Mouse (Mus musculus): Measurements from ENCODE around the gene Hmgn3. TPM values are rescaled to one million over a fixed set of nuclear protein-coding genes. Genes with fewer than 3 reads are reported as not detected.
"Not testable (repeated sequence)": the region's sequence is repeated elsewhere in the genome, so short reads cannot be mapped to it uniquely, and the experiment has no call there.

Gene Hmgn3
- 186 and 213 TPM in 2 replicates for polyA plus RNA-seq (2015; fragmentation: Nextera tagmentation; extraction: Ambion mirVana)

GRCm38 (mm10) chr9:83146446-83147188 lies at the start of gene Hmgn3:
Gene Hmgn3 (minus strand): TSS chr9:83146685.
- peak; percentile 98 for ATAC-seq
- H3K27me3 ChIP-seq, result no peaks in the 10 kb centered on the region
- H3K36me3 ChIP-seq (ENCODE audit: poor library complexity, severe bottlenecking), result no peaks in the 10 kb centered on the region
- H3K9ac ChIP-seq, result peak within 1 kb of the TSS; percentile 80
- H3K4me1 ChIP-seq, result peaks cover 14% of the 10 kb centered on the region
- no peaks in the 10 kb centered on the region; the same call in 1 of the 2 replicates for H3K9me3 ChIP-seq (replicated peaks)
- H3K27ac ChIP-seq, result peak within 1 kb of the TSS; percentile 66
- H3K4me2 ChIP-seq, result peak within 1 kb of the TSS; percentile 95
- peak within 1 kb of the TSS; percentile 59 for H3K4me3 ChIP-seq
- WGBS, result 8% methylated on average over 28 of the region's 28 CpGs

GRCm38 (mm10) chr9:83195765-83196164 lies 49.3 kb upstream of the Hmgn3 start:
- H3K9ac ChIP-seq, result no peak overlapping the region
- 77% methylated on average over 10 of the region's 10 CpGs for WGBS
- no peak; the same call in 1 of the 2 replicates for ATAC-seq

GRCm38 (mm10) chr9:83195007-83195406 lies 48.5 kb upstream of the Hmgn3 start:
- WGBS, result 41% methylated on average over 6 of the region's 6 CpGs
- Histone ChIP-seq H3K27me3 (no peaks in the 10 kb centered on the region), H3K9ac (no peak overlapping the region), H3K4me1 (peaks cover 12% of the 10 kb centered on the region; the same call in 1 of the 2 replicates), H3K36me3 (ENCODE audit: poor library complexity, severe bottlenecking) (no peaks in the 10 kb centered on the region), H3K4me2 (no peak overlapping the region), H3K27ac (no peak overlapping the region), H3K9me3 (replicated peaks) (no peaks in the 10 kb centered on the region), H3K4me3 (no peak overlapping the region)
- ATAC-seq, result peak; percentile 63

More at GRCm38 (mm10) chr9:83195765-83196164, 49.3 kb upstream of the Hmgn3 start:
- no peak overlapping the region for H3K27ac ChIP-seq
- no peak overlapping the region for H3K4me3 ChIP-seq
- no peak overlapping the region for H3K4me2 ChIP-seq
- H3K36me3 ChIP-seq (ENCODE audit: poor library complexity, severe bottlenecking), result no peaks in the 10 kb centered on the region
- peaks cover 12% of the 10 kb centered on the region; the same call in 1 of the 2 replicates for H3K4me1 ChIP-seq
- H3K27me3 ChIP-seq, result no peaks in the 10 kb centered on the region
- no peaks in the 10 kb centered on the region for H3K9me3 ChIP-seq (replicated peaks)

- H3K4me2 ChIP-seq, result no peak overlapping the region
Observed at GRCm38 (mm10) chr9:83187752-83188151, 41.3 kb upstream of the Hmgn3 start.

GRCm38 (mm10) chr9:83145591-83146445 lies 667 bp downstream of the Hmgn3 start:
- Histone ChIP-seq H3K9ac (peak overlapping the region; percentile 80), H3K36me3 (ENCODE audit: poor library complexity, severe bottlenecking) (peaks cover 3% of the 10 kb centered on the region; the same call in 1 of the 2 replicates), H3K9me3 (replicated peaks) (no peaks in the 10 kb centered on the region; the same call in 1 of the 2 replicates), H3K4me1 (peaks cover 14% of the 10 kb centered on the region), H3K27me3 (no peaks in the 10 kb centered on the region), H3K27ac (peak overlapping the region; percentile 66), H3K4me2 (peak overlapping the region; percentile 95), H3K4me3 (peak overlapping the region; percentile 59)
- 3% methylated on average over 43 of the region's 53 CpGs for WGBS
- ATAC-seq, result peak; percentile 81

More at GRCm38 (mm10) chr9:83187752-83188151, 41.3 kb upstream of the Hmgn3 start:
- Histone ChIP-seq H3K27ac (no peak overlapping the region), H3K9me3 (replicated peaks) (no peaks in the 10 kb centered on the region), H3K36me3 (ENCODE audit: poor library complexity, severe bottlenecking) (no peaks in the 10 kb centered on the region), H3K4me3 (no peak overlapping the region), H3K27me3 (no peaks in the 10 kb centered on the region), H3K4me1 (no peaks in the 10 kb centered on the region), H3K9ac (no peak overlapping the region)
- WGBS, result 84% methylated on average over 2 of the region's 2 CpGs
- no peak for ATAC-seq

GRCm38 (mm10) chr9:83129831-83130230 lies 16.7 kb downstream of the Hmgn3 start:
- H3K9me3 ChIP-seq (replicated peaks), result no peaks in the 10 kb centered on the region
- no peaks in the 10 kb centered on the region for H3K27me3 ChIP-seq
- no peak for ATAC-seq
- no peak overlapping the region for H3K4me2 ChIP-seq
- peaks cover 15% of the 10 kb centered on the region for H3K4me1 ChIP-seq
- H3K4me3 ChIP-seq, result no peak overlapping the region
- H3K27ac ChIP-seq, result no peak overlapping the region
- H3K36me3 ChIP-seq (ENCODE audit: poor library complexity, severe bottlenecking), result no peaks in the 10 kb centered on the region
- no peak overlapping the region for H3K9ac ChIP-seq
- WGBS, result 96% methylated on average over 4 of the region's 4 CpGs

GRCm38 (mm10) chr9:83127840-83128239 lies 18.6 kb downstream of the Hmgn3 start:
- H3K4me3 ChIP-seq, result no peak overlapping the region
- no peaks in the 10 kb centered on the region for H3K9me3 ChIP-seq (replicated peaks)
- H3K27me3 ChIP-seq, result no peaks in the 10 kb centered on the region
- peaks cover 2% of the 10 kb centered on the region; the same call in 1 of the 2 replicates for H3K36me3 ChIP-seq (ENCODE audit: poor library complexity, severe bottlenecking)
- ATAC-seq, result no peak
- H3K27ac ChIP-seq, result no peak overlapping the region
- WGBS, result 62% methylated on average over 7 of the region's 7 CpGs
- no peak overlapping the region for H3K4me2 ChIP-seq
- H3K4me1 ChIP-seq, result peaks cover 15% of the 10 kb centered on the region
- no peak overlapping the region for H3K9ac ChIP-seq

- H3K4me3 ChIP-seq; H3K27me3 ChIP-seq; H3K4me2 ChIP-seq; ATAC-seq; H3K27ac ChIP-seq; H3K9ac ChIP-seq; H3K9me3 ChIP-seq (replicated peaks); H3K36me3 ChIP-seq (ENCODE audit: poor library complexity, severe bottlenecking): not testable (repeated sequence)
- WGBS, result 90% methylated on average over 6 of the region's 6 CpGs
- H3K4me1 ChIP-seq, result peaks cover 15% of the 10 kb centered on the region
Observed at GRCm38 (mm10) chr9:83126482-83126881, 20.0 kb downstream of the Hmgn3 start.

GRCm38 (mm10) chr9:83119211-83119610 lies 27.3 kb downstream of the Hmgn3 start:
- no peaks in the 10 kb centered on the region for H3K9me3 ChIP-seq (replicated peaks)
- 95% methylated on average over 2 of the region's 2 CpGs for WGBS
- no peaks in the 10 kb centered on the region for H3K4me1 ChIP-seq
- H3K4me2 ChIP-seq, result no peak overlapping the region
- peaks cover 9% of the 10 kb centered on the region; the same call in 1 of the 2 replicates for H3K36me3 ChIP-seq (ENCODE audit: poor library complexity, severe bottlenecking)
- no peak overlapping the region for H3K27ac ChIP-seq
- H3K9ac ChIP-seq, result no peak overlapping the region
- no peaks in the 10 kb centered on the region for H3K27me3 ChIP-seq
- no peak overlapping the region for H3K4me3 ChIP-seq
- no peak for ATAC-seq

- no peak overlapping the region for H3K9ac ChIP-seq
- WGBS, result 88% methylated on average over 7 of the region's 7 CpGs
- no peak overlapping the region for H3K27ac ChIP-seq
- H3K27me3 ChIP-seq, result no peaks in the 10 kb centered on the region
- no peaks in the 10 kb centered on the region for H3K9me3 ChIP-seq (replicated peaks)
- no peak for ATAC-seq
- H3K36me3 ChIP-seq (ENCODE audit: poor library complexity, severe bottlenecking), result peaks cover 5% of the 10 kb centered on the region; the same call in 1 of the 2 replicates
- H3K4me3 ChIP-seq, result no peak overlapping the region
- 0 out of 2 replicates have a peak, but pooled peaks cover 2% of the 10 kb centered on the region for H3K4me1 ChIP-seq
- H3K4me2 ChIP-seq, result no peak overlapping the region
Observed at GRCm38 (mm10) chr9:83117486-83117885, 29.0 kb downstream of the Hmgn3 start.

GRCm38 (mm10) chr9:83116774-83117474 lies 29.6 kb downstream of the Hmgn3 start:
- ATAC-seq, result no peak
- WGBS, result 97% methylated on average over 15 of the region's 15 CpGs
- no peaks in the 10 kb centered on the region for H3K9me3 ChIP-seq (replicated peaks)
- H3K27me3 ChIP-seq, result no peaks in the 10 kb centered on the region
- no peak overlapping the region for H3K27ac ChIP-seq
- H3K4me1 ChIP-seq, result 0 out of 2 replicates have a peak, but pooled peaks cover 3% of the 10 kb centered on the region
- no peak overlapping the region for H3K4me3 ChIP-seq
- no peak overlapping the region for H3K9ac ChIP-seq
- H3K4me2 ChIP-seq, result no peak overlapping the region
- H3K36me3 ChIP-seq (ENCODE audit: poor library complexity, severe bottlenecking), result peaks cover 5% of the 10 kb centered on the region; the same call in 1 of the 2 replicates
